8 mouse cellular contexts compared by ENCODE assay signal in the genomic region with DNA sequence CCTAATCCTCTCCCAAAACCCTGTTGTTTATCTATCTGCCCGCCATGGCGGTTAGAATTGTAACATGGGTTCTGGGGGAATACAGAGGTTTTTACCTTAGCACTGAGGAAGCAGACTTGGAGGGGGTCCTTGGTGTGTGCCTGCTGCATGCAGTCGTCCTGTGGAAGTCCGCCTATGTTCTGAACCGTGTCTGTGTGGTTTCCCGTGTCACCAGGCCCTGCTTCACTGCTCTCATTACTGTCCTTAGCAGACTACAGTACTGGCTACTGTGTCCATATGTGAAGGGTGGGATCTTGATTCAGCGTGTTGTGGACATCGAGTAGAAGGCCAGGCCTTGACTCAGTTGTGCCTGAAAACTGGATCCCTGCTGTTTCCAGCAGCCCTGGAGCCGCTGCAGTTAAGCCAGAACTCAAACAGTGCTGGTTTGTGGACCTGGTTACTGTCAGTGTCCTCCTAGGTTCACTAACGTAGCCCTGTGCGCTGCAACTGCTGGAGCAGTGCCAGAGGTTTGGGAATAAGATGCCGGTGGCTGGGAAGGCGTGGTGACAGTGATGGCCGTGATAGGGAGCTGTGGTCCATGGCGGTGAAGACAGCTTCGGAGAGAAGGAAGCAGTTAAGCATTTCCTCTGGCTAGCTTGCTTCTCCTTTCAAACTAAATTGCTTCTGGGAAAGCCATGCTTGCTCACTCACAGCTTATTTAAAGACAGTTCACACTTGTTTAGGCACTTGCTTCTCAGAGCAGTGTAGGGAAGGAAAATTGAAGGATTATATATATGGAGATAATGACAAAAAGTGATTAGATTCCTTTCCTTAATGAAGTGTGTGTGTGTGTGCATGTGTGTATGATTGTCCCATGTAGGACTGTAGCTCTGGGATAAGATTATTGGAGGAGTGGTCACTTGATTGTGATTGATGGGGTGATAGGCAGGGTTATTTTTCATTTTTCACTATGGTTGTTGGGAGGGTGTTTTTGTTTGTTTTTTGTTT. TPM values are rescaled to one million over a fixed set of nuclear protein-coding genes. Genes with fewer than 3 reads are reported as not detected.
A peak's percentile ranks its signal among the peaks of the same experiment; 100 is the strongest.
DNase-seq lines count a peak whose midpoint lies in the region; ATAC-seq and TF ChIP-seq lines count a peak whose summit lies in the region.

No protein-coding gene starts in this region.

- H3K9ac ChIP-seq in kidney, embryonic 16.5 days (replicated peaks; ENCODE audit: low read length), result no peak overlapping the region

- WGBS in cerebellum, adult 2 months, result 18% methylated on average over 16 of the region's 16 CpGs
- 12% methylated on average over 16 of the region's 16 CpGs for WGBS in heart, embryonic 10.5 days
- 19% methylated on average over 16 of the region's 16 CpGs for WGBS in kidney, embryonic 16.5 days

- H3K4me1 ChIP-seq in cerebellum, adult 2 months (ENCODE audit: control insufficient read depth, insufficient read depth, low read length), result peaks cover 27% of the 10 kb centered on the region
- H3K4me1 ChIP-seq in heart, embryonic 10.5 days, result peaks cover 82% of the 10 kb centered on the region
- peaks cover 69% of the 10 kb centered on the region for H3K4me1 ChIP-seq in kidney, embryonic 16.5 days (ENCODE audit: insufficient read depth, low read length)

- H3K4me2 ChIP-seq in kidney, embryonic 16.5 days (replicated peaks; ENCODE audit: low read depth, low read length), result peak overlapping the region; percentile 30; the same call in 1 of the 2 replicates

- H3K27me3 ChIP-seq in cerebellum, adult 2 months (ENCODE audit: control insufficient read depth, insufficient read depth, low read length), result no peaks in the 10 kb centered on the region
- no peaks in the 10 kb centered on the region for H3K27me3 ChIP-seq in heart, embryonic 10.5 days (ENCODE audit: insufficient read depth, poor library complexity, severe bottlenecking)
- H3K27me3 ChIP-seq in kidney, embryonic 16.5 days (ENCODE audit: insufficient read depth, low read length), result no peaks in the 10 kb centered on the region

- H3K4me3 ChIP-seq in cerebellum, adult 2 months (replicated peaks; ENCODE audit: insufficient read depth, low read depth, low read length), result no peak overlapping the region
- peak overlapping the region; percentile 34 for H3K4me3 ChIP-seq in heart, embryonic 10.5 days
- no peak overlapping the region for H3K4me3 ChIP-seq in kidney, embryonic 16.5 days (ENCODE audit: low read length)

- TF ChIP-seq CTCF in cerebellum, adult 2 months (IDR thresholded peaks at IDR 0.05; ENCODE audit: borderline replicate concordance, insufficient read depth, low read depth, low read length), result no peak

- no peaks in the 10 kb centered on the region for H3K9me3 ChIP-seq in heart, embryonic 10.5 days
- H3K9me3 ChIP-seq in kidney, embryonic 16.5 days (ENCODE audit: low read length), result no peaks in the 10 kb centered on the region

- TF ChIP-seq POLR2A in cerebellum, adult 2 months (IDR thresholded peaks at IDR 0.05; ENCODE audit: borderline replicate concordance, insufficient read depth, low read length), result no peak

- ATAC-seq in kidney, embryonic 16.5 days (ENCODE audit: low FRiP score, low TSS enrichment), result peak; percentile 64

- no peaks in the 10 kb centered on the region for H3K36me3 ChIP-seq in heart, embryonic 10.5 days
- H3K36me3 ChIP-seq in kidney, embryonic 16.5 days (ENCODE audit: insufficient read depth, low read length), result no peaks in the 10 kb centered on the region

- peak; percentile 45 to 52 for DNase-seq in cerebellum, adult 2 months
- no peak for DNase-seq in cerebellum, adult 9-11 months
- peak; percentile 63 to 70 for DNase-seq in adrenal gland, postnatal 36 days
- DNase-seq in heart, embryonic 10.5 days (ENCODE audit: low spot score), result no peak
- DNase-seq in lung, postnatal 4 days, result peak; percentile 60 to 76
- DNase-seq in thymus, postnatal 25 days, result no peak
- no peak for DNase-seq in frontal cortex, postnatal 14 days (ENCODE audit: low spot score in 2 of 2)

- no peak overlapping the region for H3K27ac ChIP-seq in cerebellum, adult 2 months (ENCODE audit: insufficient read depth, low read length)
- H3K27ac ChIP-seq in heart, embryonic 10.5 days, result peak overlapping the region; percentile 77
- peak overlapping the region; percentile 1 for H3K27ac ChIP-seq in kidney, embryonic 16.5 days (ENCODE audit: low read length)

RNA-seq across cellular contexts. Expression of a gene that starts 6.4 kb away (rescaled TPM):
- polyA plus RNA-seq in cerebellum, adult 2 months (2012; rRNA removed), result 34.6 and 37.5 TPM in 2 replicates
- total RNA-seq in adrenal gland, postnatal 36 days (2021), result 10 to 100 TPM; 61.3 to 71.5 TPM
- 11.6 and 15.7 TPM in 2 replicates for polyA plus RNA-seq in heart, embryonic 10.5 days (2016; fragmentation: Nextera tagmentation; extraction: Ambion mirVana)
- polyA plus RNA-seq in kidney, embryonic 16.5 days (2015; fragmentation: Nextera tagmentation; extraction: Ambion mirVana), result 17.0 and 18.5 TPM in 2 replicates

Comparison
In these comparisons a context has a peak if more than half of its experiments do, and no peak if none do; other contexts are left out.
1. DNase-seq: peak in cerebellum, adult 2 months (2 of 2), adrenal gland, postnatal 36 days (2 of 2) and lung, postnatal 4 days (2 of 2); none in cerebellum, adult 9-11 months (single experiment), heart, embryonic 10.5 days (single experiment), thymus, postnatal 25 days (single experiment) and frontal cortex, postnatal 14 days (0 of 2).